Mouse (Mus musculus): ENCODE results near the gene Mapre3.
A peak's percentile ranks its signal among the peaks of the same experiment; 100 is the strongest.

Gene Mapre3

GRCm38 (mm10) chr5:30814424-30815119 is at the start of gene Mapre3:
Gene Mapre3, plus strand, starts transcription at chr5:30814641.
- peak; percentile 98 for DNase-seq (ENCODE audit: low read depth, low spot score)

- DNase-seq (ENCODE audit: low read depth, low spot score), result no peak
Measured at GRCm38 (mm10) chr5:30765596-30766370, 48.7 kb upstream of the Mapre3 start.

- no peak for DNase-seq (ENCODE audit: low read depth, low spot score)
Measured at GRCm38 (mm10) chr5:30768082-30768481, 46.4 kb upstream of the Mapre3 start.

GRCm38 (mm10) chr5:30768598-30768997 is 45.8 kb upstream of the Mapre3 start:
- no peak for DNase-seq (ENCODE audit: low read depth, low spot score)

- DNase-seq (ENCODE audit: low read depth, low spot score), result no peak
Measured at GRCm38 (mm10) chr5:30769075-30769474, 45.4 kb upstream of the Mapre3 start.

- DNase-seq (ENCODE audit: low read depth, low spot score), result peak; percentile 91
Measured at GRCm38 (mm10) chr5:30774601-30775371, 39.7 kb upstream of the Mapre3 start.

- DNase-seq (ENCODE audit: low read depth, low spot score), result no peak
Measured at GRCm38 (mm10) chr5:30780699-30781098, 33.7 kb upstream of the Mapre3 start.

GRCm38 (mm10) chr5:30781147-30781546 is 33.3 kb upstream of the Mapre3 start:
- DNase-seq (ENCODE audit: low read depth, low spot score), result no peak

- no peak for DNase-seq (ENCODE audit: low read depth, low spot score)
Measured at GRCm38 (mm10) chr5:30787381-30787780, 27.1 kb upstream of the Mapre3 start.

- DNase-seq (ENCODE audit: low read depth, low spot score), result no peak
Measured at GRCm38 (mm10) chr5:30790047-30790446, 24.4 kb upstream of the Mapre3 start.

GRCm38 (mm10) chr5:30796125-30796524 is 18.3 kb upstream of the Mapre3 start:
- DNase-seq (ENCODE audit: low read depth, low spot score), result peak; percentile 92

- peak; percentile 43 for DNase-seq (ENCODE audit: low read depth, low spot score)
Measured at GRCm38 (mm10) chr5:30797482-30797881, 17.0 kb upstream of the Mapre3 start.

GRCm38 (mm10) chr5:30797982-30798381 is 16.5 kb upstream of the Mapre3 start:
- no peak for DNase-seq (ENCODE audit: low read depth, low spot score)

GRCm38 (mm10) chr5:30798965-30799364 is 15.5 kb upstream of the Mapre3 start:
- no peak for DNase-seq (ENCODE audit: low read depth, low spot score)

GRCm38 (mm10) chr5:30802724-30803467 is 11.5 kb upstream of the Mapre3 start:
- DNase-seq (ENCODE audit: low read depth, low spot score), result no peak

GRCm38 (mm10) chr5:30806106-30806505 is 8.3 kb upstream of the Mapre3 start:
- DNase-seq (ENCODE audit: low read depth, low spot score), result peak; percentile 86

- no peak for DNase-seq (ENCODE audit: low read depth, low spot score)
Measured at GRCm38 (mm10) chr5:30815120-30815465, 652 bp downstream of the Mapre3 start.

- DNase-seq (ENCODE audit: low read depth, low spot score), result no peak
Measured at GRCm38 (mm10) chr5:30816261-30816791, 1.9 kb downstream of the Mapre3 start.

GRCm38 (mm10) chr5:30818758-30819309 is 4.4 kb downstream of the Mapre3 start:
- no peak for DNase-seq (ENCODE audit: low read depth, low spot score)

GRCm38 (mm10) chr5:30822689-30823088 is 8.2 kb downstream of the Mapre3 start:
- no peak for DNase-seq (ENCODE audit: low read depth, low spot score)

- no peak for DNase-seq (ENCODE audit: low read depth, low spot score)
Measured at GRCm38 (mm10) chr5:30823091-30823490, 8.7 kb downstream of the Mapre3 start.

Data from ZHBTc4 (cell line).